Mouse (Mus musculus) right cerebral cortex, postnatal 4 days (tissue): ENCODE data around the gene Zfp598.
"Not testable (repeated sequence)": the region's sequence is repeated elsewhere in the genome, so short reads cannot be mapped to it uniquely, and the experiment has no call there.

ENCODE experiments used
- DNase-seq: peaks from one replicate; pipeline ENCODE4 v3.0.0-alpha.2; 2022

Gene Zfp598

GRCm38 (mm10) chr17:24689251-24690081 is 20.0 kb downstream of the Zfp598 start, which contains the start of gene Syngr3:
Gene Syngr3, minus strand, starts transcription at chr17:24689955.
- peak; percentile 68 for DNase-seq

- no peak for DNase-seq
Measured at GRCm38 (mm10) chr17:24692385-24692784, 22.9 kb downstream of the Zfp598 start.

GRCm38 (mm10) chr17:24695326-24696010 is 26.0 kb downstream of the Zfp598 start:
- no peak for DNase-seq

GRCm38 (mm10) chr17:24696011-24696697 is 26.7 kb downstream of the Zfp598 start, which contains the start of the genes Gfer and Noxo1:
Gene Gfer, minus strand, starts transcription at chr17:24696156.
Gene Noxo1, plus strand, starts transcription at chr17:24696234.
- peak; percentile 83 for DNase-seq

- DNase-seq = no peak
Measured at GRCm38 (mm10) chr17:24697985-24698384, 28.5 kb downstream of the Zfp598 start.

GRCm38 (mm10) chr17:24698715-24699114 is 29.2 kb downstream of the Zfp598 start:
- no peak for DNase-seq

GRCm38 (mm10) chr17:24699473-24699872 is 30.0 kb downstream of the Zfp598 start:
- no peak for DNase-seq

- DNase-seq = no peak
Measured at GRCm38 (mm10) chr17:24701251-24701650, 31.8 kb downstream of the Zfp598 start.

GRCm38 (mm10) chr17:24705821-24706220 is 36.3 kb downstream of the Zfp598 start:
- DNase-seq = no peak

GRCm38 (mm10) chr17:24706982-24707800 is 37.7 kb downstream of the Zfp598 start, which contains the start of gene Tbl3:
Gene Tbl3, minus strand, starts transcription at chr17:24707660.
- DNase-seq = peak; percentile 94

- DNase-seq = no peak
Measured at GRCm38 (mm10) chr17:24707801-24708425, 38.4 kb downstream of the Zfp598 start.

GRCm38 (mm10) chr17:24708646-24709045 is 39.2 kb downstream of the Zfp598 start:
- DNase-seq = no peak

- DNase-seq = no peak
Measured at GRCm38 (mm10) chr17:24715556-24715955, 46.1 kb downstream of the Zfp598 start.

GRCm38 (mm10) chr17:24716166-24716682 is 46.7 kb downstream of the Zfp598 start:
- no peak for DNase-seq

- DNase-seq = no peak
Measured at GRCm38 (mm10) chr17:24717943-24718342, 48.5 kb downstream of the Zfp598 start, which contains the start of the genes Rnf151 and Rps2. Gene Rnf151, minus strand, starts transcription at chr17:24718063. Gene Rps2, plus strand, starts transcription at chr17:24718116.

GRCm38 (mm10) chr17:24718938-24719337 is 49.5 kb downstream of the Zfp598 start:
- DNase-seq = not testable (repeated sequence)

- DNase-seq = peak; percentile 97
Measured at GRCm38 (mm10) chr17:24719494-24720222, 50.2 kb downstream of the Zfp598 start.

- not testable (repeated sequence) for DNase-seq
Measured at GRCm38 (mm10) chr17:24720616-24721015, 51.1 kb downstream of the Zfp598 start.

GRCm38 (mm10) chr17:24721383-24721955 is 52.0 kb downstream of the Zfp598 start:
- not testable (repeated sequence) for DNase-seq
